Mouse (Mus musculus) liver, adult 2 months (tissue): ENCODE measurements around the gene Tmem132a.

Experiments used
- CTCF ChIP-seq: fragments of 200-500 bp; IDR thresholded peaks from 2 replicates; pipeline ENCODE4 v1.5.1; 2011; ENCODE audit warnings: low read depth, low read length, control low read depth
- POLR2A ChIP-seq: fragments of 200-500 bp; IDR thresholded peaks from 2 replicates; pipeline ENCODE4 v1.6.1; 2011; ENCODE audit warnings: low read length, control low read depth; ENCODE audit not compliant: insufficient read depth; ENCODE audit errors: extremely low read depth

- TF ChIP-seq CTCF (no peak), POLR2A (no peak)
These were observed 41.4 kb downstream of the Tmem132a start for GRCm38 (mm10) chr19:10828321-10828720.
